Mouse (Mus musculus) erythroblast, embryonic 14.5 days (primary cell): ENCODE results near the gene Med19. TPM values are rescaled to one million over a fixed set of nuclear protein-coding genes. Genes with fewer than 3 reads are reported as not detected.

Experiments
- H3K27me3 ChIP-seq: 2 replicates; pipeline ENCODE4 v1.6.1; 2012; ENCODE audit warnings: inconsistent platforms; ENCODE audit not compliant: control insufficient read depth
- H3K36me3 ChIP-seq: 2 replicates; pipeline ENCODE4 v1.6.1; 2012; ENCODE audit warnings: mild to moderate bottlenecking, inconsistent platforms; ENCODE audit not compliant: control insufficient read depth
- H3K4me1 ChIP-seq: 2 replicates; pipeline ENCODE4 v1.6.1; 2012; ENCODE audit warnings: inconsistent platforms; ENCODE audit not compliant: control insufficient read depth
- H3K4me3 ChIP-seq: replicated peaks from 2 replicates; pipeline ENCODE3; 2012; ENCODE audit warnings: moderate library complexity, mild to moderate bottlenecking, inconsistent platforms
- H3K9me3 ChIP-seq: 2 replicates; pipeline ENCODE4 v1.6.1; 2012; ENCODE audit warnings: low read length, inconsistent platforms, mixed read lengths; ENCODE audit not compliant: control insufficient read depth
- GATA1 ChIP-seq: IDR thresholded peaks from 2 replicates; pipeline ENCODE4 v1.6.1; 2012; ENCODE audit warnings: low read length, inconsistent platforms, mixed read lengths
- TAL1 ChIP-seq: IDR thresholded peaks from 3 replicates; pipeline ENCODE4 v1.6.1; 2012; ENCODE audit warnings: low read length, inconsistent platforms, mixed read lengths
- polyA plus RNA-seq: library from polyadenylated mRNA; stranded (reverse); fragments of >175 nt; gene quantifications from 2 replicates; pipeline ENCODE4 v1.2.3, GENCODE M21; 2012

Med19 gene
- polyA plus RNA-seq, 1 experiment, result 3.1 TPM

- H3K4me1 ChIP-seq, result peaks cover 70% of the 10 kb centered on the region
- peaks cover 46% of the 10 kb centered on the region for H3K36me3 ChIP-seq
- H3K4me3 ChIP-seq, result peak overlapping the region; percentile 99
- no peak for TF ChIP-seq TAL1
- TF ChIP-seq GATA1, result no peak
- H3K27me3 ChIP-seq, result no peaks in the 10 kb centered on the region
- no peaks in the 10 kb centered on the region for H3K9me3 ChIP-seq
These were observed 36.2 kb downstream of the Med19 start for GRCm38 (mm10) chr2:84714422-84714810.

GRCm38 (mm10) chr2:84714811-84715561 is 36.8 kb downstream of the Med19 start, which contains the start of gene Zdhhc5:
Zdhhc5 (minus strand) TSS chr2:84715180.
- Histone ChIP-seq H3K27me3 (no peaks in the 10 kb centered on the region), H3K4me1 (peaks cover 67% of the 10 kb centered on the region), H3K36me3 (peaks cover 43% of the 10 kb centered on the region), H3K9me3 (no peaks in the 10 kb centered on the region), H3K4me3 (peak within 1 kb of the TSS; percentile 99)
- no peak for TF ChIP-seq GATA1
- TF ChIP-seq TAL1, result no peak

- no peaks in the 10 kb centered on the region for H3K9me3 ChIP-seq
- H3K36me3 ChIP-seq, result peaks cover 43% of the 10 kb centered on the region
- peak overlapping the region; percentile 99 for H3K4me3 ChIP-seq
- TF ChIP-seq TAL1 (no peak), GATA1 (no peak)
- H3K4me1 ChIP-seq, result peaks cover 61% of the 10 kb centered on the region
- H3K27me3 ChIP-seq, result no peaks in the 10 kb centered on the region
These were observed 37.6 kb downstream of the Med19 start for GRCm38 (mm10) chr2:84715562-84716361.

GRCm38 (mm10) chr2:84716423-84717355 is 38.5 kb downstream of the Med19 start:
- Histone ChIP-seq H3K9me3 (no peaks in the 10 kb centered on the region), H3K4me3 (peak overlapping the region; percentile 99), H3K36me3 (peaks cover 43% of the 10 kb centered on the region), H3K27me3 (no peaks in the 10 kb centered on the region), H3K4me1 (peaks cover 61% of the 10 kb centered on the region)
- TF ChIP-seq TAL1 (no peak), GATA1 (no peak)

GRCm38 (mm10) chr2:84717357-84717756 is 39.2 kb downstream of the Med19 start:
- no peak for TF ChIP-seq TAL1
- no peak for TF ChIP-seq GATA1
- H3K9me3 ChIP-seq, result no peaks in the 10 kb centered on the region
- H3K27me3 ChIP-seq, result no peaks in the 10 kb centered on the region
- H3K36me3 ChIP-seq, result peaks cover 45% of the 10 kb centered on the region
- peaks cover 63% of the 10 kb centered on the region for H3K4me1 ChIP-seq
- peak overlapping the region; percentile 99 for H3K4me3 ChIP-seq

- no peak for TF ChIP-seq TAL1
- no peak for TF ChIP-seq GATA1
- Histone ChIP-seq H3K4me3 (no peak overlapping the region), H3K27me3 (no peaks in the 10 kb centered on the region), H3K4me1 (peaks cover 76% of the 10 kb centered on the region), H3K36me3 (peaks cover 69% of the 10 kb centered on the region), H3K9me3 (no peaks in the 10 kb centered on the region)
These were observed 42.5 kb downstream of the Med19 start for GRCm38 (mm10) chr2:84720718-84721117.

- Histone ChIP-seq H3K4me3 (peak overlapping the region; percentile 17), H3K27me3 (no peaks in the 10 kb centered on the region), H3K9me3 (no peaks in the 10 kb centered on the region), H3K4me1 (peaks cover 77% of the 10 kb centered on the region), H3K36me3 (peaks cover 74% of the 10 kb centered on the region)
- TF ChIP-seq TAL1 (no peak), GATA1 (no peak)
These were observed 43.0 kb downstream of the Med19 start for GRCm38 (mm10) chr2:84721182-84721581.

- Histone ChIP-seq H3K9me3 (no peaks in the 10 kb centered on the region), H3K27me3 (no peaks in the 10 kb centered on the region), H3K36me3 (peaks cover 74% of the 10 kb centered on the region), H3K4me3 (peak overlapping the region; percentile 12), H3K4me1 (peaks cover 69% of the 10 kb centered on the region)
- TF ChIP-seq GATA1 (no peak), TAL1 (no peak)
These were observed 45.7 kb downstream of the Med19 start for GRCm38 (mm10) chr2:84723856-84724255.

GRCm38 (mm10) chr2:84725770-84726169 is 47.6 kb downstream of the Med19 start:
- Histone ChIP-seq H3K9me3 (no peaks in the 10 kb centered on the region), H3K36me3 (peaks cover 69% of the 10 kb centered on the region), H3K27me3 (no peaks in the 10 kb centered on the region), H3K4me3 (peak overlapping the region; percentile 91), H3K4me1 (peaks cover 82% of the 10 kb centered on the region)
- TF ChIP-seq GATA1 (no peak), TAL1 (no peak)
